Mouse (Mus musculus): ENCODE results near the gene Tmem222. TPM values are rescaled to one million over a fixed set of nuclear protein-coding genes. Genes with fewer than 3 reads are reported as not detected.

The Tmem222 gene
- total and polyA plus RNA-seq, 3 experiments: 51.8 to 69.2 TPM; not detected in 1

DNA sequence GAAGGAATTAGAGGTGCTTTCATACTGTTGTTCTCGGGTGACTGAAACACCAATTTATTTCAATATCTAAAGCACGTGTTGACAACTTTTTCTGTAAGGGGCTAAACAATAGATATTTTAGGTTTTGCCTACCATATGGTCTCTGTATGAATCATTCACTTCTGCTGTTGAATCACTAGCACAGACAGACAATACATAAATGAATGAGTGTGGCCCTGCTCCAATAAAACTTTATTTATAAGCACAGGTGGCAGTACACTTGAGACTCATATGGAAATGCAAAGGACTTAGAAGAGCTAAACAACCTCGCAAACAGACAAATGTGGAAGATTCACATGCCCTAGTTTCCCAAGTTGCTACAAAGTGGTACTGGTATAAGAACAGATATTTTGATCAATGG, 42.1 kb upstream of the Tmem222 start:
- H3K27ac ChIP-seq (ENCODE audit: control insufficient read depth, low read depth, low read length): no peak overlapping the region
- DNase-seq (ENCODE audit: low read depth, low spot score): no peak
- no peaks in the 10 kb centered on the region for H3K36me3 ChIP-seq (ENCODE audit: control insufficient read depth in 1 of 2, insufficient read depth in 2 of 2, low read length in 2 of 2)
- no peak for TF ChIP-seq CHD2 (IDR thresholded peaks at IDR 0.05; ENCODE audit: low read length)
- no peak for TF ChIP-seq MAZ (IDR thresholded peaks at IDR 0.05; ENCODE audit: low read depth, low read length)
- H3K79me2 ChIP-seq (ENCODE audit: control insufficient read depth, insufficient read depth, low read length, poor library complexity): no peaks in the 10 kb centered on the region
- H3K27me3 ChIP-seq (ENCODE audit: control insufficient read depth in 1 of 2, insufficient read depth in 2 of 2, low read length in 2 of 2): no peaks in the 10 kb centered on the region
- no peak overlapping the region for H3K4me3 ChIP-seq (ENCODE audit: control insufficient read depth in 1 of 2, insufficient read depth in 1 of 2, low read depth in 2 of 2, low read length in 2 of 2)
- no peaks in the 10 kb centered on the region for H3K4me1 ChIP-seq (ENCODE audit: control insufficient read depth in 1 of 2, insufficient read depth in 2 of 2, low read length in 2 of 2)
- H3K9ac ChIP-seq (ENCODE audit: control insufficient read depth, low read depth, low read length, poor library complexity, severe bottlenecking): no peak overlapping the region
- no peaks in the 10 kb centered on the region for H3K9me3 ChIP-seq (replicated peaks; ENCODE audit: insufficient read depth, low read length)

DNA sequence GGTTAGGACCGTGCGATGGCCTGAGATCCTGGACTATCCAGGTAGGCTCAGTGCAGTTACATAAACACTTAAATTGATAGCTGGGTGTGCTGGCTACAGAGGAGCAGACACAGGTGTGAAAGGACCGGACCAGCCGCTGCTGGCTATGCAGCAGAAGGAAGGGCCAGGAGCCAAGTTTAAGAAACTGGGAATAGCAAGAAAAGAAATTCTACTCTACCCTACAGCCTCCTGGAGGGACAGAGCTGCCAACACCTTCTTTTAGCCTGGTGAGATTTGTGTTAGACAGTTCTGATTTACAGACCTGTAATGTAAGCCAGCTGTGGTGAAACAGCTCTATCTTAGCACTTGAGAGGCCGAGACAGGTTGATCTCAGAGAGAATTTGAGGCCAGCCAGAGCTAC, 38.4 kb upstream of the Tmem222 start:
- Histone ChIP-seq H3K4me1 (ENCODE audit: control insufficient read depth in 1 of 2, insufficient read depth in 2 of 2, low read length in 2 of 2) (no peaks in the 10 kb centered on the region), H3K9me3 (replicated peaks; ENCODE audit: insufficient read depth, low read length) (no peaks in the 10 kb centered on the region), H3K79me2 (ENCODE audit: control insufficient read depth, insufficient read depth, low read length, poor library complexity) (no peaks in the 10 kb centered on the region), H3K4me3 (ENCODE audit: control insufficient read depth in 1 of 2, insufficient read depth in 1 of 2, low read depth in 2 of 2, low read length in 2 of 2) (no peak overlapping the region), H3K27me3 (ENCODE audit: control insufficient read depth in 1 of 2, insufficient read depth in 2 of 2, low read length in 2 of 2) (no peaks in the 10 kb centered on the region), H3K27ac (ENCODE audit: control insufficient read depth, low read depth, low read length) (no peak overlapping the region), H3K9ac (ENCODE audit: control insufficient read depth, low read depth, low read length, poor library complexity, severe bottlenecking) (no peak overlapping the region), H3K36me3 (ENCODE audit: control insufficient read depth in 1 of 2, insufficient read depth in 2 of 2, low read length in 2 of 2) (no peaks in the 10 kb centered on the region)
- TF ChIP-seq MAZ (IDR thresholded peaks at IDR 0.05; ENCODE audit: low read depth, low read length): no peak
- no peak for TF ChIP-seq ZKSCAN1 (IDR thresholded peaks at IDR 0.05; ENCODE audit: low read depth, low read length)
- TF ChIP-seq E2F4 (IDR thresholded peaks at IDR 0.05; ENCODE audit: borderline replicate concordance, low read depth, low read length): no peak
- no peak for TF ChIP-seq MYB (IDR thresholded peaks at IDR 0.05; ENCODE audit: low read depth, low read length)
- TF ChIP-seq USF1 (IDR thresholded peaks at IDR 0.05; ENCODE audit: low read depth, low read length): no peak
- no peak for TF ChIP-seq ZC3H11A (IDR thresholded peaks at IDR 0.05; ENCODE audit: low read depth, low read length)
- no peak for TF ChIP-seq NELFE (IDR thresholded peaks at IDR 0.05; ENCODE audit: low read depth, low read length)
- no peak for TF ChIP-seq UBTF (IDR thresholded peaks at IDR 0.05; ENCODE audit: borderline replicate concordance, insufficient read depth, low read depth, low read length)
- no peak for TF ChIP-seq KAT2A (conservative IDR thresholded peaks at IDR 0.05; ENCODE audit: low read depth, low read length)
- no peak for TF ChIP-seq ELF1 (IDR thresholded peaks at IDR 0.05; ENCODE audit: low read depth, low read length)
- no peak for TF ChIP-seq HCFC1 (IDR thresholded peaks at IDR 0.05; ENCODE audit: low read depth, low read length)
- no peak for TF ChIP-seq EP300 (IDR thresholded peaks at IDR 0.05; ENCODE audit: low read depth in 1 of 2, low read length in 2 of 2)
- no peak for TF ChIP-seq TBP (IDR thresholded peaks at IDR 0.05; ENCODE audit: low read depth, low read length)
- TF ChIP-seq ZMIZ1 (IDR thresholded peaks at IDR 0.05; ENCODE audit: low read depth, low read length): no peak
- no peak for TF ChIP-seq RAD21 (IDR thresholded peaks at IDR 0.05; ENCODE audit: low read depth, low read length)
- TF ChIP-seq TAL1 (IDR thresholded peaks at IDR 0.05; ENCODE audit: low read length): no peak
- TF ChIP-seq MEF2A (IDR thresholded peaks at IDR 0.05; ENCODE audit: extremely low read depth, insufficient replicate concordance, low read depth, low read length, poor library complexity, severe bottlenecking): no peak
- no peak for TF ChIP-seq SMC3 (IDR thresholded peaks at IDR 0.05; ENCODE audit: low read depth, low read length)
- DNase-seq (ENCODE audit: low read depth, low spot score): no peak
